Mouse (Mus musculus): Measurements from ENCODE around the gene Fasl. TPM values are rescaled to one million over a fixed set of nuclear protein-coding genes. Genes with fewer than 3 reads are reported as not detected.

The Fasl gene
- total RNA-seq, 2 experiments from 2014 or later, result not detected

GRCm38 (mm10) chr1:161764964-161765363, 23.3 kb downstream of the Fasl start:
- DNase-seq, result no peak
- intact Hi-C loops (cut with DNase I), result no loop called here

DNA sequence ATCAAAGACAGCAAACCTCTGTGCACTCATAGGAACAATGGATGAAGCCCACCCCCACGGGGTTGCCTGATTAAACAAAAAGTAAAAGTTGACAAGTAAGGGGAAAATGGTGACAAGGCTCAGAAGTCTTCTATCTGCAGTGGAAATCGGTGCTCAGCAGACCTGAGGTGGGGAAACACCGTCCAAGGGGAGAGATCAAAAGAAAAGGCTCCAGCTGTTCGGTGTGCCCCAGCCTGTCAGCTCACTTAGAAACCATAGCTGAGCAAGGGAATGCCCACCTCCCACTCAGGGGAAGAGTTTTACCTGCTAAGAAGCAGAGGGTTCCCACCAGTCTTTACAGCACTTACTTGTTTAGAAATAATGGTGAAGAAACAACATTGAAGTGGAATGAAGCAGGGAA, 26.7 kb downstream of the Fasl start:
- no peak for DNase-seq
- intact Hi-C loops (cut with DNase I), result no loop called here

DNA sequence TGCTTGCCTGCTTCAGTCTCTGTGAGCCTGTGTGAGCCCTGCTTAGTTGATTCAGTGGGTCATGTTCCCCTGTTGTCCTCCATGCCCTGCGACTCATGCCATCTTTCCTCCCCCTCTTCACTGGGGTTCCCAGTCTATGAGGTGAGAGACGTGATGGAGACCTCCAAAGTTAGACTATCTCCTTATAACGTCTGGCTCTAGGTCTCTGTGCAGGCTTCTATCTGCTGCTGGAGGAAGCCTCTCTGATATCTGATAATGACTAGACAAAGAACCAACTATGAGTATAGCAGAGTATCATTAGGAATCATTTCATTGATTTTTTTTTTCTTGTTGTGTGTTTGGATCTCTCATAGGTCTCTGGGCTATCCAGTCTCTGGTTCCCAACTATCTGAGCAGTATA, 31.7 kb downstream of the Fasl start:
- DNase-seq, result no peak
- intact Hi-C loops (cut with DNase I), result no loop called here

GRCm38 (mm10) chr1:161751311-161751710, 37.0 kb downstream of the Fasl start:
- DNase-seq, result no peak
- intact Hi-C loops (cut with DNase I), result no loop called here

DNA sequence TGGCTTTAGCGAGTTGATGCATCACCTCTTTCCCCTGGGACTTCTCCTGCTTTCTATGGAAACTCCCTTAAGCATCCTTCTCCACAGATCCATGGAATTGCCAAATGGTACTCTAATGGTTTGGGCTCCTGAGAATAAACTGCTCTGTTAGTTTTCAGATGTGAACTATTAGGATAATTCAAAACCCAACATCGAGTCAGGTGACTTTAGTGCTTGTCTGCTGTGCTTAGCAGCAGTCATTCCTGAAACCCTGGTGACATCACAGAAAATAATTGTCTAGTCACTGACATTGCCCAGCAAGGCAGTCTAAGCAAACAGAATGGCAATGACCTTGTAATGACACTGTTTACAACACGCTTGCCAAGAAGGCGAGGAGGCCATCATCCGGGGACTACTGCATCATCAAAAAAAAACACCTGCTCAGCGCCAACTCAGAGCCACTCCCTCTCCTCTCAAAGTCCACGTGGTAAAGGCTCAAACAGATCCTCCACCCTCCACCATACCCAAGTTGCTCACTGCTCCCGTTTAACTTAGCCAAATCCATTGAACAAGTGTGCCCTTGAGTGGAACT, 37.7 kb downstream of the Fasl start:
- intact Hi-C loops (cut with DNase I), result no loop called here
- no peak for DNase-seq

- intact Hi-C loops (cut with DNase I), result loop anchor here (5.0 kb wide), 2 partner anchors 214 to 229 kb away; partner anchors contain the start of gene 4930558K02Rik
- DNase-seq, result no peak
These were observed 39.6 kb downstream of the Fasl start for GRCm38 (mm10) chr1:161748685-161749084.

DNA sequence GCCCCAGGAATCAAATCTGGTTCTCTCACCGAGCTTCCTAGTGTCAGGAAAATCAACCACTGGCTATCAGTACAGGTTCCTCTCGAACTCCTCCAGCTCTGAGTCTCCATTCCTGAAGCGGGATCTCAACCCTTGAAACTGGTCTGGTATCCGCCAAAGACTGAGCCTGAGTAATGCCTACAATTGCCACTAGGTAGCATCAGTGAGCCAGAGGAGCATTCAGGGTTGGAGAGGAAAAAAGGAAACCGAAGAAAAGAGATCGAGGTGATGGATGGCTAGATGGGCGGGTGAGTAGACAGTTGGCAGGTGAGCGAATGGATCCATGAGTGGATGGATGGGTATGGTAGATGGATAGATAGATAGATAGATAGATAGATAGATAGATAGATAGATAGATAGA, 40.2 kb downstream of the Fasl start:
- intact Hi-C loops (cut with DNase I), result loop anchor here (5.0 kb wide), 2 partner anchors 214 to 229 kb away; partner anchors contain the start of gene 4930558K02Rik
- DNase-seq, result peak; percentile 50 to 81

DNA sequence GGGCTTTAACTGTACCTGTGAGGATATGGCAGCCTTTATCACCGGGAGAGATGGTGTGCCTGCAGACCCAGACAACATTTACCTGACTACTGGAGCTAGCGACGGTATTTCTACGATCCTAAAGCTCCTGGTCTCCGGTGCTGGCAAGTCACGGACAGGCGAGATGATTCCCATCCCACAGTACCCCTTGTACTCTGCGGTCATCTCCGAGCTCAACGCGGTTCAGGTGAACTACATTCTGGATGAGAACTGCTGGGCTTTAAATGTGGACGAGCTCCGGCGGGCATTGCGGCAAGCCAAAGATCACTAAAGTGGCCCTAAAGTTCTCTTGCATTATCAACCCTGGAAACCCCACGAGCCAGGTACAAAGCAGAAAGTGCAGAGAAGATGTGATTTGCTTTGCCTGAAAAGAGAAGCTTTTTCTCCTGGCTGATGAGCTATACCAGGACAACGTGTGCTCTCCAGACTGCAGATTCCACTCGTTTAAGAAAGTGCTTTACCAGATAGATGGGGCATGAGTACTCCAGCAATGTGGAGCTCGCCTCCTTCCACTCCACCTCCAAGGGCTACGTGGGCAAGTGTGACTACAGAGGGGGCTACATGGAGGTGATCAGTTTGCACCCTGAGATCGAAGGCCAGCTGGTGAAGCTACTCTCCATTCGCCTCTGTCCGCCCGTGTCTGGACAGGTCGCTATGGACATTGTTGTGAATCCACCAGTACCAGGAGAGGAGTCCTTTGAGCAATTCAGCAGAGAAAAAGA, 41.6 kb downstream of the Fasl start:
- intact Hi-C loops (cut with DNase I), result loop anchor here (5.0 kb wide), 2 partner anchors 216 to 231 kb away; partner anchors contain the start of gene 4930558K02Rik
- no peak for DNase-seq

GRCm38 (mm10) chr1:161744855-161745254, 43.4 kb downstream of the Fasl start:
- DNase-seq, result no peak
- intact Hi-C loops (cut with DNase I), result loop anchor here (5.0 kb wide), 2 partner anchors 217 to 232 kb away; partner anchors contain the start of gene 4930558K02Rik

GRCm38 (mm10) chr1:161744209-161744608, 44.1 kb downstream of the Fasl start:
- intact Hi-C loops (cut with DNase I), result no loop called here
- DNase-seq, result no peak

- no peak for DNase-seq
- intact Hi-C loops (cut with DNase I), result no loop called here
These were observed 45.6 kb downstream of the Fasl start for GRCm38 (mm10) chr1:161742481-161743267.

DNA sequence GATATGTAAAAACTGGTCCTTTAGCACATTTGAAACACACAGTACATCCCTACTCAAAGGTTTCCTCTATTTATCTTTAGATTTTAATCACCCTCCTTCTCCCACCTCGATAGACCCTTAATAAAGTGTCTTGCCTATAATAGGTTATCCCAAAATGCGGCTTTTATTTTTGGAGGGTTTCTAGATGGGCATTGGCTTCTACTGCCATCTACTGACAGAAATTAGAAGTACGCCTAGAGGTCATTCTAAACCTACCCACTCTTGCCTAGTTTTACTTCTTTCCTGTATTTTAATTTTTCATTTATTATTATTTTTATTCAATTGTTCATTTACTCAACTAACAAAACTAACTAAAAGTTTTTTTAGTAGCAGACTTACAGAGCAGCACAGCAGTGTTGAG, 51.4 kb downstream of the Fasl start:
- intact Hi-C loops (cut with DNase I), result loop anchor here (2.0 to 5.0 kb wide), 3 partner anchors 50 to 525 kb away; no protein-coding TSS in a partner anchor
- peak in 1 of 2 experiments; percentile 25 for DNase-seq

DNA sequence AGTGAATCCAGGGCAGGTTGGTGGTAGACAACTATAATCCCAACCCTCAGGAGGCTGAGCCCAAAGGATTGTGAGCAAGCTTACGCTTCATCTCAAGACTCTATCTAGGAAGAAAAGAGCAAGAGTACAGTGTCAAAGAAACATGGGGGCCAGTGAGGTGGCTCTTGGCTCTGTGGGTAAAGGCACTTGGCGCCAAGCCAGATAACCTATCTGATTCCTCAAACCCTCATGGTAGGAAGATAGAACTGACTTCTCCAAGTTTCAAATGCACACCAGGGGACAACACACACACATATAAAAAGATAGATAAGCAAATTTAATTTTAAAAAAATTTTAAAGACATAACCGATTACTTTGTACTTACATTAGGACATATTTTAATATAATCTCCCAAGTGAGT, 52.0 kb downstream of the Fasl start:
- DNase-seq, result no peak
- intact Hi-C loops (cut with DNase I), result loop anchor here (2.0 to 5.0 kb wide), 3 partner anchors 49 to 524 kb away; no protein-coding TSS in a partner anchor

DNA sequence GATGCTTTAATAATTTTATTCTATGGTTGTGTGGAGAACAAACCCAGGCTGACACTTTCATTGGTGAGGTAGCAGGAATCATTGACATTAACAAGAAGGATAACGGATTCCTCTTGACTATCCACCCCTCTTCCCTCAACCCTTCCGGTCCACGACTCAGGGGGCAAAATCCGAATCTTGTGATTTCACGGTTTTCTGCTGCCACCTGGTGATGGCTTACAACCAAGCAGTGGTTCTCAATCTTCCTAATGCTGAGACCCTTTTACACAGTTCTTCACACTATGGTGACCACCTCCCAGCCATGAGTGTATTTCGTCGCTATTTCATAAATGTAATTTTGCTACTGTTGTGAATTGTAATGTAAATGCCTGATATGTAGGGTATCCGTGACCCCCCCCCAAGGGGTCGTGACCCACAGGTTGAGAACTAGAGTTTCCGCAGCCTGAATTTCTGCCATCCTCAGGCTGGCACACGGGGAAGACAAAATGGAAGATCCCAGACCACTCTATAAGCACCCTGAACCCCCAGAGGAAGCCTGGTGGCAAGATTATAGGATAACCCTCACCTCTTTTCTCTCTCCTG, 52.7 kb downstream of the Fasl start:
- intact Hi-C loops (cut with DNase I), result loop anchor here (2.0 to 5.0 kb wide), 3 partner anchors 48 to 523 kb away; no protein-coding TSS in a partner anchor
- no peak for DNase-seq

- intact Hi-C loops (cut with DNase I), result loop anchor here (5.0 kb wide), 2 partner anchors 47 to 522 kb away; no protein-coding TSS in a partner anchor
- peak in 1 of 2 experiments; percentile 13 for DNase-seq
These were observed 53.5 kb downstream of the Fasl start for GRCm38 (mm10) chr1:161734741-161735211.

DNA sequence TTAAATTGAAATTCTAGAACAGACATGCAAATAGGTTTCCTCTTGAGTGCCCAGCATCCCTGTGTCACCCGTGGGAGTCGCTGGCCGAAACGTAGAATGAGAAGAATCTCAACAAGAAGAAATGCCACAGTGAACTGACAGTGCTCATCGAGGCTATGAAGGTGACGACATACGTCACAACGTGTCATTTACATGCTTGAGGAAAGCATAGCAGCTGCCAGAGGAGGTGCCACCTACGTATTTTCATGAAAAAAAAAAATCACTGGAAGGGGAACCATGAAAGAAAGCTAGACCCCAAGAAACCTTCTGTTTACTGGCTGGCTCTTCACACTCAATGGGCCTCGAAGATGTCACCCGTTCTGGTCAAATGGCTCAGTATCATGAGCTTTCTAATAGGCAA, 54.0 kb downstream of the Fasl start:
- intact Hi-C loops (cut with DNase I), result no loop called here
- no peak for DNase-seq
